29 mouse cellular contexts compared by ENCODE assay signal in the genomic region with DNA sequence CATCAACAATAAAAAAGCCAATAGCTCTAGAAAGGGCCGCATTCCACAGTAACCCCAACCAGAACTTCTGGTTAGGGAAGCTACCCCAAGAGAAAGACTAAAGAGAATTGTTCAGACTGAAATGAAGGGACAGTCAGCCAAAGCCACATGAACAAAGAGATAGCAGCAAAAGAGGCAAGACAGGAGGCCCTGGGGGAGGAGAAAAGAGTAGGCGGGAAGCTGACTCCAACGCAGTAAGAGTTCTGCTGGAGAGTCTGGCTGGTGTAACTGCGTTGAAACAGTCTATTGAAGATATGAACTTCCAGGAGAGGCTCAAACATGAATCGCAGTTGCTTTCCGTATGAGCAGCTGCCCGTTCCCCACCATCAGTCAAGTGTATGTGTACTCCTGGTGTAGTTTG. TPM values are rescaled to one million over a fixed set of nuclear protein-coding genes. Genes with fewer than 3 reads are reported as not detected.
DNase-seq lines count a peak whose midpoint lies in the region; ATAC-seq and TF ChIP-seq lines count a peak whose summit lies in the region.
"Had no signal": no experiment of that assay in that cellular context is flagged by ENCODE, and none has a peak within 500 bp of the region (broad histone marks: within the 10 kb centered on the region; RNA-seq: fewer than 3 reads in every experiment).

No protein-coding gene starts in this region.

- peaks cover 46% of the 10 kb centered on the region for H3K4me1 ChIP-seq in heart, embryonic 15.5 days (replicated peaks)
- peaks cover 11% of the 10 kb centered on the region; the same call in 1 of the 2 replicates for H3K4me1 ChIP-seq in embryonic fibroblast, embryonic 13.5 days (ENCODE audit: control insufficient read depth, insufficient read depth, low read length)
- H3K4me1 ChIP-seq in stomach, embryonic 16.5 days (ENCODE audit: control insufficient read depth, insufficient read depth, low read length), result peaks cover 50% of the 10 kb centered on the region
- peaks cover 38% of the 10 kb centered on the region for H3K4me1 ChIP-seq in forebrain, embryonic 10.5 days
- H3K4me1 ChIP-seq: forebrain, embryonic 13.5 days; midbrain, embryonic 13.5 days had no signal

- no peaks in the 10 kb centered on the region for H3K36me3 ChIP-seq in heart, embryonic 15.5 days
- H3K36me3 ChIP-seq in stomach, embryonic 16.5 days (ENCODE audit: control insufficient read depth, insufficient read depth, low read length), result no peaks in the 10 kb centered on the region
- H3K36me3 ChIP-seq in forebrain, embryonic 10.5 days (replicated peaks), result no peaks in the 10 kb centered on the region
- H3K36me3 ChIP-seq: embryonic facial prominence, embryonic 12.5 days; limb, embryonic 12.5 days; midbrain, embryonic 13.5 days had no signal

- no peaks in the 10 kb centered on the region for H3K27me3 ChIP-seq in heart, embryonic 15.5 days
- no peaks in the 10 kb centered on the region for H3K27me3 ChIP-seq in stomach, embryonic 16.5 days (ENCODE audit: control insufficient read depth, insufficient read depth, low read length)
- no peaks in the 10 kb centered on the region for H3K27me3 ChIP-seq in forebrain, embryonic 10.5 days (ENCODE audit: poor library complexity, severe bottlenecking)
- H3K27me3 ChIP-seq: embryonic facial prominence, embryonic 12.5 days; forebrain, embryonic 13.5 days; limb, embryonic 12.5 days; midbrain, embryonic 13.5 days had no signal

- ATAC-seq in heart, embryonic 15.5 days (replicated peaks; ENCODE audit: insufficient number of reproducible peaks, insufficient read depth, low FRiP score, low read depth), result no peak
- no peak for ATAC-seq in stomach, embryonic 16.5 days (ENCODE audit: insufficient read depth, low FRiP score)
- ATAC-seq: forebrain, embryonic 13.5 days; hindbrain, postnatal 0 days; intestine, embryonic 16.5 days; midbrain, embryonic 13.5 days had no signal

- WGBS in heart, embryonic 15.5 days, result 45% methylated on average over 7 of the region's 7 CpGs
- WGBS in stomach, embryonic 16.5 days, result 67% methylated on average over 7 of the region's 7 CpGs
- WGBS in forebrain, embryonic 10.5 days, result 85% methylated on average over 7 of the region's 7 CpGs

- peak; percentile 9 for DNase-seq in gastrocnemius, adult 2 months
- DNase-seq in gastrocnemius, adult 18-20 months (ENCODE audit: low spot score), result no peak
- no peak for DNase-seq in heart, postnatal 14 days
- no peak for DNase-seq in forebrain, embryonic 10.5 days (ENCODE audit: extremely low spot score, low spot score)
- DNase-seq: adrenal gland, postnatal 10 days; cerebellum, adult 2 months; cerebellum, postnatal 25 days; gastrocnemius, postnatal 14 days; heart, adult 18-20 months; kidney, adult 9 months; kidney, postnatal 36 days; layer of hippocampus, postnatal 36 days; lung, adult 18-20 months; lung, postnatal 10 days; right cerebral cortex, postnatal 4 days; thymus, adult 18-20 months; thymus, postnatal 36 days had no signal

- no peak overlapping the region for H3K4me3 ChIP-seq in gastrocnemius, adult 2 months
- no peak overlapping the region for H3K4me3 ChIP-seq in heart, embryonic 15.5 days
- no peak overlapping the region for H3K4me3 ChIP-seq in embryonic fibroblast, embryonic 13.5 days (ENCODE audit: insufficient read depth, low read length)
- H3K4me3 ChIP-seq in stomach, embryonic 16.5 days (replicated peaks; ENCODE audit: low read length), result no peak overlapping the region
- no peak overlapping the region for H3K4me3 ChIP-seq in forebrain, embryonic 10.5 days
- H3K4me3 ChIP-seq: embryonic facial prominence, embryonic 12.5 days; erythroblast, embryonic 14.5 days; forebrain, embryonic 13.5 days; limb, embryonic 12.5 days; midbrain, embryonic 13.5 days had no signal

- no peaks in the 10 kb centered on the region for H3K9me3 ChIP-seq in heart, embryonic 15.5 days (replicated peaks)
- H3K9me3 ChIP-seq in stomach, embryonic 16.5 days (replicated peaks; ENCODE audit: control insufficient read depth, low read length), result no peaks in the 10 kb centered on the region
- no peaks in the 10 kb centered on the region for H3K9me3 ChIP-seq in forebrain, embryonic 10.5 days
- H3K9me3 ChIP-seq: embryonic facial prominence, embryonic 12.5 days; forebrain, embryonic 13.5 days; limb, embryonic 12.5 days; midbrain, embryonic 13.5 days had no signal

- TF ChIP-seq POLR2A in embryonic fibroblast, embryonic 13.5 days (IDR thresholded peaks at IDR 0.05; ENCODE audit: low read depth, low read length), result no peak

- intact Hi-C loops in gastrocnemius, adult 2 months (cut with DNase I), result loop anchor here (5.0 kb wide), 1 partner anchor 43 kb away; no protein-coding TSS in a partner anchor
- intact Hi-C loops in heart, postnatal 14 days (cut with DNase I), result no loop called here

- TF ChIP-seq CTCF in gastrocnemius, adult 2 months (IDR thresholded peaks at IDR 0.05), result no peak
- TF ChIP-seq CTCF in embryonic fibroblast, embryonic 13.5 days (IDR thresholded peaks at IDR 0.05; ENCODE audit: borderline replicate concordance, insufficient read depth, low read length), result no peak

- H3K9ac ChIP-seq in heart, embryonic 15.5 days, result no peak overlapping the region
- H3K9ac ChIP-seq in stomach, embryonic 16.5 days (ENCODE audit: low read length), result no peak overlapping the region
- H3K9ac ChIP-seq: embryonic facial prominence, embryonic 12.5 days; forebrain, embryonic 13.5 days; limb, embryonic 12.5 days; midbrain, embryonic 13.5 days had no signal

- H3K27ac ChIP-seq in gastrocnemius, adult 2 months, result no peak overlapping the region
- H3K27ac ChIP-seq in heart, embryonic 15.5 days, result peak overlapping the region; percentile 52
- H3K27ac ChIP-seq in embryonic fibroblast, embryonic 13.5 days (ENCODE audit: insufficient read depth, low read length), result peak overlapping the region; percentile 28; the same call in 1 of the 2 replicates
- 0 out of 2 replicates have a peak overlapping the region, but pooled peaks have one; percentile 0 for H3K27ac ChIP-seq in stomach, embryonic 16.5 days (ENCODE audit: low read length)
- H3K27ac ChIP-seq in forebrain, embryonic 10.5 days, result no peak overlapping the region
- H3K27ac ChIP-seq: embryonic facial prominence, embryonic 12.5 days; forebrain, embryonic 13.5 days; hindbrain, postnatal 0 days; limb, embryonic 12.5 days; midbrain, embryonic 13.5 days had no signal

- H3K4me2 ChIP-seq in heart, embryonic 15.5 days, result no peak overlapping the region
- H3K4me2 ChIP-seq in stomach, embryonic 16.5 days (ENCODE audit: low read depth, low read length), result no peak overlapping the region
- H3K4me2 ChIP-seq: embryonic facial prominence, embryonic 12.5 days; forebrain, embryonic 13.5 days; limb, embryonic 12.5 days; midbrain, embryonic 13.5 days had no signal

RNA-seq across cellular contexts. Expression of a gene that starts 6.2 kb away (rescaled TPM):
- total RNA-seq in gastrocnemius, adult 2 months (2021), result 1 to 10 TPM; 1.4 to 5.4 TPM
- 1 to 10 TPM; 1.5 to 1.6 TPM for total RNA-seq in gastrocnemius, adult 18-20 months (2021)
- polyA plus RNA-seq in heart, embryonic 15.5 days (2015; fragmentation: Nextera tagmentation; extraction: Ambion mirVana), result 59.7 and 67.2 TPM in 2 replicates
- 10 to 100 TPM in 1 of 2 experiments, 1 to 10 TPM in 1; 6.4 to 10.7 TPM for total RNA-seq in heart, postnatal 14 days (2021)
- polyA plus RNA-seq in embryonic fibroblast, embryonic 13.5 days (2011; ENCODE audit: insufficient read length, low read depth, missing spikeins), result 4.7 and 6.4 TPM in 2 replicates
- polyA plus RNA-seq in stomach, embryonic 16.5 days (2015; fragmentation: Nextera tagmentation; extraction: Ambion mirVana), result 60.9 and 73.3 TPM in 2 replicates
- polyA plus RNA-seq in forebrain, embryonic 10.5 days (2016; fragmentation: Nextera tagmentation; extraction: Ambion mirVana), result 2.6 and 3.6 TPM in 2 replicates
- total RNA-seq: layer of hippocampus, adult 8-10 months; monocyte, adult 5-6 weeks had no signal

RNA-seq across cellular contexts. Expression of a gene that starts 50.3 kb away (rescaled TPM):
- total RNA-seq in gastrocnemius, adult 2 months (2021), result 100 to 1,000 TPM; 223 to 241 TPM
- total RNA-seq in gastrocnemius, adult 18-20 months (2021), result 100 to 1,000 TPM; 211 to 229 TPM
- polyA plus RNA-seq in heart, embryonic 15.5 days (2015; fragmentation: Nextera tagmentation; extraction: Ambion mirVana), result 190 and 256 TPM in 2 replicates
- total RNA-seq in heart, postnatal 14 days (2021), result 100 to 1,000 TPM; 202 to 211 TPM
- 133 and 175 TPM in 2 replicates for polyA plus RNA-seq in embryonic fibroblast, embryonic 13.5 days (2011; ENCODE audit: insufficient read length, low read depth, missing spikeins)
- polyA plus RNA-seq in stomach, embryonic 16.5 days (2015; fragmentation: Nextera tagmentation; extraction: Ambion mirVana), result 221 TPM in 2 replicates
- polyA plus RNA-seq in forebrain, embryonic 10.5 days (2016; fragmentation: Nextera tagmentation; extraction: Ambion mirVana), result 454 and 466 TPM in 2 replicates

Comparison
In these comparisons a context has a peak if more than half of its experiments do, and no peak if none do; other contexts are left out.
1. H3K27ac ChIP-seq: peak in heart, embryonic 15.5 days (single experiment), embryonic fibroblast, embryonic 13.5 days (single experiment) and stomach, embryonic 16.5 days (single experiment); none in gastrocnemius, adult 2 months (single experiment) and forebrain, embryonic 10.5 days (single experiment).